Mouse (Mus musculus) intestine, postnatal 0 days (tissue): ENCODE data around the gene Fam133b. TPM values are rescaled to one million over a fixed set of nuclear protein-coding genes. Genes with fewer than 3 reads are reported as not detected.

Experiments used
- ATAC-seq: fragments of 200-750 bp; cut with Nextera tagmentation; 2 replicates; pipeline ENCODE4 v1.8.0; 2017; ENCODE audit warnings: mild to moderate bottlenecking, moderate TSS enrichment, moderate library complexity
- H3K27ac ChIP-seq: fragments of 300-500 bp; sonication (generic); 2 replicates; pipeline ENCODE4 v1.5.1; 2014; ENCODE audit warnings: mild to moderate bottlenecking, low read depth, low read length, moderate library complexity
- H3K27me3 ChIP-seq: fragments of 300-500 bp; sonication (generic); replicated peaks from 2 replicates; pipeline ENCODE4 v1.6.1; 2014; ENCODE audit warnings: low read length, mixed read lengths; ENCODE audit not compliant: control insufficient read depth, insufficient read depth
- H3K36me3 ChIP-seq: fragments of 300-500 bp; sonication (generic); 2 replicates; pipeline ENCODE4 v1.6.1; 2014; ENCODE audit warnings: mild to moderate bottlenecking, moderate library complexity; ENCODE audit not compliant: control insufficient read depth, insufficient read depth
- H3K4me1 ChIP-seq: fragments of 300-500 bp; sonication (generic); replicated peaks from 2 replicates; pipeline ENCODE4 v1.6.1; 2014; ENCODE audit warnings: antibody characterized with exemption, low read length, mixed read lengths; ENCODE audit not compliant: control insufficient read depth, insufficient read depth
- H3K4me2 ChIP-seq: fragments of 300-500 bp; sonication (generic); replicated peaks from 2 replicates; pipeline ENCODE4 v1.6.1; 2014; ENCODE audit warnings: low read depth, mild to moderate bottlenecking, moderate library complexity
- H3K4me3 ChIP-seq: fragments of 300-500 bp; sonication (generic); 2 replicates; pipeline ENCODE4 v1.5.1; 2014; ENCODE audit warnings: low read depth, low read length
- H3K9ac ChIP-seq: fragments of 300-500 bp; sonication (generic); 2 replicates; pipeline ENCODE4 v1.6.1; 2014; ENCODE audit warnings: mild to moderate bottlenecking, low read depth, low read length
- H3K9me3 ChIP-seq: fragments of 300-500 bp; sonication (generic); 2 replicates; pipeline ENCODE4 v1.6.1; 2016; ENCODE audit warnings: mixed run types; ENCODE audit not compliant: control insufficient read depth
- CTCF ChIP-seq: sonication (generic); IDR thresholded peaks from 2 replicates; pipeline ENCODE4 v1.5.1; 2016; ENCODE audit warnings: low read depth, mild to moderate bottlenecking, control low read depth, antibody characterized with exemption, moderate library complexity
- WGBS: fragments of 180-500 bp; shearing (Covaris S2); extraction: QIAGEN DNeasy Blood & Tissue Kit; methylation state at CpG from one replicate; pipeline ENCODE4 v1.1.7; 2014; 5-methylcytosine and 5-hydroxymethylcytosine counted together
- polyA plus RNA-seq: library from polyadenylated mRNA; unstranded; fragments of >200 nt; fragmentation: Nextera tagmentation; extraction: Ambion mirVana; gene quantifications from 2 replicates; pipeline ENCODE4 v1.2.1, GENCODE M21; 2015

The Fam133b gene
- polyA plus RNA-seq, 1 experiment from 2014 or later, result 14.9 TPM

DNA sequence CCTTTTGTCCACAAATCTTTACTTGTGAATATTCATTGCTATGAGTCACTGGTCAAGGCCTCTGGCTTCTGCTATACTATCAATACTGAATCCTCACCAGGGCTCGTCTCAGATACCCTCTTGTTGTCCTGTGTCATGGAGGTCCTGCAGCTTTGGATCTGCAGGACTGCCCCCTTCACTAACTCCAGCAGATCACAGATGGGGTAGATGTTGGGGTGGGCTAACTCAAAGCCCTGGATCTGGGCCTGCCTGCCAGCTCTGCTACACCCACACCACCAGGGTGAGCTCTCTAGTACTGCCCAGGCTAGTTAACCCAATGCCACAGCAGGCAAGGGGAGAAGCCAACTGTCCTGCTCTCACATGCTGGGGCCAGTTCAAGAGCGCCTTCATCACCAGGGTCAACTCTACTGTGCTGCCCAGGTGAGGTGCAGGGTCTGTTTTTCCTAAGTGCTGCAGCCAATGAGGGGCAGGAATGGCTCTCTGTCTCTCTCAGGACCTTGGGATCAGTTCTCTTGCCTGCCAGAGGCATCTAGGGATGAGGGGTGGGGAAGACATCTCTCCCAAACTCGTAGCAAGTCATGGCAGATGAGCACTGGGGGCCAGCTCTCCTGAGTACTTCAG is 6.9 kb upstream of the Fam133b start:
- no peak for TF ChIP-seq CTCF
- no peaks in the 10 kb centered on the region for H3K27me3 ChIP-seq
- H3K4me1 ChIP-seq, result no peaks in the 10 kb centered on the region
- H3K9me3 ChIP-seq, result no peaks in the 10 kb centered on the region
- no peaks in the 10 kb centered on the region for H3K36me3 ChIP-seq
- H3K9ac ChIP-seq, result no peak overlapping the region
- WGBS, result 68% methylated on average over 3 of the region's 3 CpGs
- H3K27ac ChIP-seq, result no peak overlapping the region
- no peak overlapping the region for H3K4me2 ChIP-seq
- no peak overlapping the region for H3K4me3 ChIP-seq
- no peak for ATAC-seq

DNA sequence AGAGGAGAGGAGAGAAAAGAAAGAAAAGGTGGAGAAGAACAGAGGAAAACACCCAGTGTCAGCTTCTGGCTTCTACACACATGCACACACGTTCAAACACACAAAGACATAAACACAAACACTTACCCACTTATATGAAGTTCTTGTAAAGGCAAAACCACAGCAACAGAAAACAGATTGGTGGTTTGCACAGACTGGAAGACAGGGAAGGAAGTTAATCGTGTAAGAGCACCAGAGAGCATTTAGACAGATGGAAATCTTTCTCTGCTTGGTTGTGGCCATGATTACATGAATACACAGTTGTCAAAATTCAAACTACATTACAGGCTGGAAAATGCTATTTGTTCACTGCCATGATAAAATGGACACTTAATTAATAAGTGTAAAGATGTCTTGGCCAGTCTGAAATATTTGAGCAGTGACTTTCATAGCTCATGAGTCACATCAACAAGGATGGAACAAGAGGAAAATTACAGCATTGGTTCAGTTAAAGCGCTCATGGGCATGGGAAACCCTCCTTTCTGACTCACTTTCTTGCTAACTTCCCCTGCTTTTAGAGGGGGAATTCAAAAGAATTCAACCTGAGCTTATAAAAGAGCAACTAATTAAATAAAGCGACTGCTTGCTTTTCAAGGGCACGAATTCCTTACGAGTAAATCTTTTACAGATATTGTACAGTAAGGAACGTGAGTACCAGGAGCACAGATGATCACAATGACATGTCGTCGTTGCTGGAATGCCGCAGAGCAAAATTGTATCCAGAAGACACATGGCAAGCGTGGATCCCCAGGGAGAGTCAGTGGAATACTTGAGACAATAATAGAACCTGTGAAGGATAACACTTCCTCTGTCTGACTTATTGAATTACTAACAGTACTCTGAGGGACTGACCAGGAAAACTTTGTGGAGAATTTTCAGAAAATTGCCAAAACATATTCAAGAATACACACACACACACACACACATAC is 4.8 kb upstream of the Fam133b start:
- Histone ChIP-seq H3K36me3 (no peaks in the 10 kb centered on the region), H3K4me2 (no peak overlapping the region), H3K4me1 (no peaks in the 10 kb centered on the region), H3K9me3 (no peaks in the 10 kb centered on the region), H3K4me3 (no peak overlapping the region), H3K27me3 (no peaks in the 10 kb centered on the region), H3K27ac (no peak overlapping the region), H3K9ac (no peak overlapping the region)
- WGBS, result 58% methylated on average over 11 of the region's 11 CpGs
- TF ChIP-seq CTCF, result no peak
- no peak for ATAC-seq

DNA sequence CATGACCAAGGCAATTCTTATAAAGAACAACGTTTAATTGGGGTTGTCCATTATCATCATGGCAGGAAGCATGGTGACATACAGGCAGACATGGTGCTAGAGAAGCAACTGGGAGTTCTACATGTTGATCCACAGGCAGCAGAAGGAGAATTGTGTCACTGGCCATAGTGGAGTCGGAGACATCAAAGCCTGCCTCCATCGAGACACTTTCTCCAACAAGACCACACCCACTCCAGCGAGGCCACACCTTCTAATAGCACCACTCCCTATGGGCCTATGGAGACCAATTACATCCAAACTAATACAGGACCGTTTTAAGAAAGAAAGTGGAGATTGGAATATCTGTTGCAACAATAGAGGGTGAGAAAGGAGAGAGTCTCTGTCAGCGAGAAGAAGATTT is 1.8 kb upstream of the Fam133b start:
- Histone ChIP-seq H3K4me3 (no peak overlapping the region), H3K4me2 (no peak overlapping the region), H3K27ac (no peak overlapping the region), H3K9ac (no peak overlapping the region), H3K27me3 (no peaks in the 10 kb centered on the region), H3K9me3 (no peaks in the 10 kb centered on the region), H3K36me3 (peaks cover under 1% of the 10 kb centered on the region; the same call in 1 of the 2 replicates), H3K4me1 (peaks cover 4% of the 10 kb centered on the region; the same call in 1 of the 2 replicates)
- 75% methylated on average over 6 of the region's 6 CpGs for WGBS
- no peak for TF ChIP-seq CTCF
- no peak for ATAC-seq

DNA sequence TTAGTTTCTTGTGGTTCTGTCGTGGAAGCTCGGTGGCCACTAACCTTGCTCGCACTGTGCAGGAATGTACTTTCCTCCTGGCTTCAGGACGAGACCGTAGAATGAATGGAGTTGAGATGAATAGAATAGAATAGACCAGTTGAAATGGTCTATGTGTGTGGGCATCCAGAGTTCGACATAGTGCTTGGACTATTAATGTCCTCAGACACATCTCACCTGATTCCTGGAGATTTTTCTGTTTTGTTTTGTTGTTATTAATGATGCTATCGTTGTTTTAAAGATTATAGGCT is 792 bp downstream of the Fam133b start:
- H3K36me3 ChIP-seq, result peaks cover 4% of the 10 kb centered on the region; the same call in 1 of the 2 replicates
- H3K4me2 ChIP-seq, result peak overlapping the region; percentile 76
- peaks cover 4% of the 10 kb centered on the region; the same call in 1 of the 2 replicates for H3K4me1 ChIP-seq
- no peak for ATAC-seq
- peak overlapping the region; percentile 85 for H3K4me3 ChIP-seq
- 8% methylated on average over 7 of the region's 7 CpGs for WGBS
- TF ChIP-seq CTCF, result no peak
- H3K9ac ChIP-seq, result peak overlapping the region; percentile 91; the same call in 1 of the 2 replicates
- H3K9me3 ChIP-seq, result no peaks in the 10 kb centered on the region
- H3K27me3 ChIP-seq, result no peaks in the 10 kb centered on the region
- no peak overlapping the region for H3K27ac ChIP-seq

DNA sequence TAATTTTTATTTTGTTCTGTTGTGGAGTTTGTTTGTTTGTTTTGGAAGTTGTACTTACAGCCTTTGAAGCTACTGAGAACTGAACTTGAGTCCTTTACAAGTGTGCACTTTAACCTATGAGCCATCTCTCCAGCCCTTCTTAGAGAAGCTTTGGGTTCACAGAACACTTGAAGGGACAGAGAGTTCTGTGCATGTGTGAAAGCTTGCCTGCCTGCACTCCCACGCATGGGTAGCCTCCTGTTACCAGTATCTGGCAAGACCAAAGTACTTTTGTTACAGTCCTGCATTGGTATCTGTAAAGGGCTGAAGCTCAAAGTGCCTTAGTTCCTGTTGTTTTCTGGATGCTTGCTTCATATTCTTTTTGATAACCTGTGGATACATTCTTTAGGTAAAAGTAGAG is 2.6 kb downstream of the Fam133b start:
- WGBS, result 59% methylated on average over 1 of the region's 1 CpGs
- no peak for TF ChIP-seq CTCF
- no peak overlapping the region for H3K9ac ChIP-seq
- H3K36me3 ChIP-seq, result peaks cover 4% of the 10 kb centered on the region; the same call in 1 of the 2 replicates
- no peak overlapping the region for H3K4me2 ChIP-seq
- no peaks in the 10 kb centered on the region for H3K9me3 ChIP-seq
- no peak overlapping the region for H3K27ac ChIP-seq
- H3K4me1 ChIP-seq, result peaks cover 4% of the 10 kb centered on the region; the same call in 1 of the 2 replicates
- H3K27me3 ChIP-seq, result no peaks in the 10 kb centered on the region
- no peak overlapping the region for H3K4me3 ChIP-seq
- ATAC-seq, result no peak

DNA sequence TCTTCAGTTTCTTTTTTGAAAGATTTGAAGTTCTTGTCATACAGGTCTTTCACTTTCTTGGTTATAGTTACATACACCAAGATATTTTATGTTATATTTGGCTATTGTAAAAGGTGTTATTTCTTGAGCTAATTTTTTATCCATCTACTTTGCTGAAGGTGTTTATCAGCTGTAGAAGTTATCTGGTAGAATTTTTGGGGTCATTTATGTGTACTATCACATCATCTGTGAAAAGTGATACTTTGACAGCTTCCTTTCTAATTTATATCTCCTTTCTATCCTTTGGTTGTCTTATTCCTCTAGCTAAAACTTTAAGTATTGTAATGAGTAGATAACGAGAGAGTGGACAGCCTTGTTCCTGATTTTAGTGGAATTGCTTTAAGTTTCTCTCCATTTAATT is 7.8 kb downstream of the Fam133b start:
- Histone ChIP-seq H3K27me3 (no peaks in the 10 kb centered on the region), H3K27ac (no peak overlapping the region), H3K9ac (no peak overlapping the region), H3K4me3 (no peak overlapping the region), H3K4me1 (no peaks in the 10 kb centered on the region), H3K4me2 (no peak overlapping the region), H3K36me3 (peaks cover 21% of the 10 kb centered on the region), H3K9me3 (no peaks in the 10 kb centered on the region)
- TF ChIP-seq CTCF, result no peak
- no peak for ATAC-seq
- WGBS, result 94% methylated on average over 1 of the region's 1 CpGs
